Mouse (Mus musculus) forebrain, embryonic 16.5 days (tissue): ENCODE measurements around the gene Klf16. TPM values are rescaled to one million over a fixed set of nuclear protein-coding genes. Genes with fewer than 3 reads are reported as not detected.

Source experiments
- ATAC-seq: fragments of 200-750 bp; cut with Nextera tagmentation; 2 replicates; pipeline ENCODE4 v1.8.0; 2017; ENCODE audit warnings: mild to moderate bottlenecking, moderate library complexity
- H3K27ac ChIP-seq: fragments of 300-500 bp; sonication (generic); 2 replicates; pipeline ENCODE4 v1.5.1; 2014; ENCODE audit warnings: low read length, control low read depth
- H3K27me3 ChIP-seq: fragments of 300-500 bp; sonication (generic); replicated peaks from 2 replicates; pipeline ENCODE4 v1.6.1; 2014; ENCODE audit warnings: low read length; ENCODE audit not compliant: control insufficient read depth, insufficient read depth
- H3K36me3 ChIP-seq: fragments of 300-500 bp; sonication (generic); 2 replicates; pipeline ENCODE4 v1.6.1; 2014; ENCODE audit not compliant: control insufficient read depth, insufficient read depth
- H3K4me1 ChIP-seq: fragments of 300-500 bp; sonication (generic); replicated peaks from 2 replicates; pipeline ENCODE4 v1.6.1; 2014; ENCODE audit warnings: low read length; ENCODE audit not compliant: control insufficient read depth, insufficient read depth
- H3K4me2 ChIP-seq: fragments of 300-500 bp; sonication (generic); 2 replicates; pipeline ENCODE4 v1.6.1; 2014; ENCODE audit warnings: mild to moderate bottlenecking, low read length, control low read depth
- H3K4me3 ChIP-seq: fragments of 300-500 bp; sonication (generic); replicated peaks from 2 replicates; pipeline ENCODE4 v1.5.1; 2014; ENCODE audit warnings: mild to moderate bottlenecking, low read length, control low read depth
- H3K9ac ChIP-seq: fragments of 300-500 bp; sonication (generic); replicated peaks from 2 replicates; pipeline ENCODE4 v1.6.1; 2014; ENCODE audit warnings: low read depth, low read length, control low read depth
- H3K9me3 ChIP-seq: fragments of 300-500 bp; sonication (generic); 2 replicates; pipeline ENCODE4 v1.6.1; 2016; ENCODE audit warnings: low read length; ENCODE audit not compliant: control insufficient read depth
- WGBS: fragments of 180-500 bp; shearing (Covaris S2); extraction: QIAGEN DNeasy Blood & Tissue Kit; methylation state at CpG from one replicate; pipeline ENCODE4 v1.1.7; 2014; 5-methylcytosine and 5-hydroxymethylcytosine counted together
- polyA plus RNA-seq: library from polyadenylated mRNA; unstranded; fragments of >200 nt; fragmentation: Nextera tagmentation; extraction: Ambion mirVana; gene quantifications from 2 replicates; pipeline ENCODE4 v1.2.1, GENCODE M21; 2015

Klf16 gene
- polyA plus RNA-seq, 1 experiment from 2014 or later = 10.1 TPM

DNA sequence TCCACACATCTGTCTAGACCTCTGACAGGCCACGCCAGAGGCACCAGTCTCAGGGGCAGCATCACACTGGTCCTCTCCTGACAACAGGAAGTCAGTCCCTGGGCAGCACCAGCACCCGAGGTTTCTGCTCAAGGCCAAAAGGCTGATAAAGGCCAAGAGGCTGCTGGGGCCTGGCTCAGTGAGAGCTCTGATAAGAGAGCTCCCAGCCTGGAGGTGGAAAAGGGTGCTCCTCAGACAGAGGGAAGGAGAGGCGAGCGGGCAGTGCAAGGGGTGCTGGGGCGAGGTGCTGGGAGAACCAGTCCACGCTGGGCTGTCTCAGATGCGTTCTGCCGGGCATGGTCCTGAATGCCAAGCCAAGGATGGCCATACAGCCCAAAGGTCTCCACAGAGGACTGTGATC is 23.5 kb downstream of the Klf16 start:
- Histone ChIP-seq H3K4me2 (no peak overlapping the region), H3K9me3 (no peaks in the 10 kb centered on the region), H3K36me3 (no peaks in the 10 kb centered on the region; the same call in 1 of the 2 replicates), H3K4me3 (no peak overlapping the region), H3K4me1 (peaks cover 10% of the 10 kb centered on the region), H3K27me3 (no peaks in the 10 kb centered on the region), H3K9ac (no peak overlapping the region), H3K27ac (no peak overlapping the region)
- WGBS = 93% methylated on average over 8 of the region's 8 CpGs
- no peak for ATAC-seq

DNA sequence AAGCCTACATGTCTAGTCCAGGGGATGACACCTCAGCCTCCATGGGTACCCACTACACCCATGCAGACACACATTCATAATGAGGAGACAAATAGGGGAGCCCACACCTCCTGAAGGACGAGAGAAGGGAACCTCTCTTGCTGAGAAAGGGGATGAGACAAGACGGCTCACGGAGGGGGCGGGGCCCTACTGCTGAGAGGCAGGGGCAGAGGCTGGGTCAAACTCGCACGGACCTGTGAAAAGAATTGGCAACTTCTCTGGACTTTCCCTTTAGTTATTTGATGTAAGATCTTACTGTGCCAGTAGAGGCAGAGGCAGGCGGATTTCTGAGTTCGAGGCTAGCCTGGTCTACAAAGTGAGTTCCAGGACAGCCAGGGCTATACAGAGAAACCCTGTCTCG is 24.8 kb downstream of the Klf16 start:
- Histone ChIP-seq H3K4me3 (no peak overlapping the region), H3K4me1 (peaks cover under 1% of the 10 kb centered on the region), H3K27ac (no peak overlapping the region), H3K36me3 (peaks cover under 1% of the 10 kb centered on the region), H3K4me2 (no peak overlapping the region), H3K27me3 (no peaks in the 10 kb centered on the region), H3K9me3 (no peaks in the 10 kb centered on the region), H3K9ac (no peak overlapping the region)
- WGBS = 63% methylated on average over 9 of the region's 9 CpGs
- ATAC-seq = no peak

DNA sequence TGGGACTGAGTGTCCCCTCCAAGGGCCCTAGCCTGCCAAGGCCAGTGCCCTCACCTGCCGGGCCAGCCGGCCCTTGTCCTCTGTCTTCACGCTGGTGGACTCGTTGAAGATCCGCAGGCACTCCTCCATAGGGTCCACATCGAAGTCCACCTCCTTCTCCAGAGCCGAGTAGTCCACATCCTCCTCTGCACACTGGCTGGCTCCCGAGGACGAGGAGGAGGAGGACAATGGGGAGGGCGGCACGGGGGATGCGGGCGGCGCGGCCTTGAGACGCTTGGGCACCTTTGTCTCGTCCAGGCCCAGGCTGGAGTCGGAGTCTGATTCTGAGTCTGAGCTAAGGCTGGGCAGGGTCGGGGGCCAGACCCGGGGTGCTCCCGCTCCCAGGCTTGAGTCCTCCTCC is 27.8 kb downstream of the Klf16 start:
- 91% methylated on average over 21 of the region's 21 CpGs for WGBS
- Histone ChIP-seq H3K9ac (no peak overlapping the region), H3K4me3 (no peak overlapping the region), H3K4me2 (no peak overlapping the region), H3K36me3 (peaks cover 8% of the 10 kb centered on the region), H3K27me3 (no peaks in the 10 kb centered on the region), H3K9me3 (no peaks in the 10 kb centered on the region), H3K27ac (no peak overlapping the region), H3K4me1 (no peaks in the 10 kb centered on the region)
- no peak for ATAC-seq

DNA sequence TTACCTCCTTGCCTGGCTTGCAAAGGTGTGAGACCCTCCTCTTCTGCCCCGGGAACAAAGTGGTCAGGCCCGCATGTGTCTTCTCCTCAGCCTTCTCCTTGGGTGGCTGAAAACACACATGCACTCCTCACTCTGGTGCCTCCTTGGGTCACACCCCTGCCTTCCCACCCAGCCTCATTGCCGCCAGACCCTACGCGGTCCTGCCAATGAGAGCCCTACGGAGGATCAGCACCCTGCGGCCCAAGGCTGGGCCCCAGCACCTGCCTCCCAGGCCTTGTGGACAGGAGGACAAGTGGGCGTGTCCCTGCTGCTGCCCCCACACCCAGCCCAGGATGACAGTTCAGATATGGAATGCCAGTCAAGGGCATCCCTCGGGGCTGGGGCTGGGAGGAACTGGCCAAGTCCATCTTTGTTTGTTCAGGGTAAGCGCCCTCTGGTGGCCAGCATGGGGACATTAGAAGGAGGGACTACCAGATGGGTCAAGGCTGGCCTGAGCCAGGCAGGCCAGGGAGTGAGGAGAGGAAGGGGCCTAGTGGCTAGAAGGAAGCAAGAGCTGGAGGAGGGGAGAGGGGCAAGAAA is 28.6 kb downstream of the Klf16 start:
- Histone ChIP-seq H3K9ac (no peak overlapping the region), H3K4me1 (no peaks in the 10 kb centered on the region), H3K9me3 (no peaks in the 10 kb centered on the region), H3K27ac (no peak overlapping the region), H3K36me3 (peaks cover 11% of the 10 kb centered on the region), H3K27me3 (no peaks in the 10 kb centered on the region), H3K4me2 (no peak overlapping the region), H3K4me3 (no peak overlapping the region)
- ATAC-seq = peak; percentile 39
- WGBS = 75% methylated on average over 10 of the region's 10 CpGs

DNA sequence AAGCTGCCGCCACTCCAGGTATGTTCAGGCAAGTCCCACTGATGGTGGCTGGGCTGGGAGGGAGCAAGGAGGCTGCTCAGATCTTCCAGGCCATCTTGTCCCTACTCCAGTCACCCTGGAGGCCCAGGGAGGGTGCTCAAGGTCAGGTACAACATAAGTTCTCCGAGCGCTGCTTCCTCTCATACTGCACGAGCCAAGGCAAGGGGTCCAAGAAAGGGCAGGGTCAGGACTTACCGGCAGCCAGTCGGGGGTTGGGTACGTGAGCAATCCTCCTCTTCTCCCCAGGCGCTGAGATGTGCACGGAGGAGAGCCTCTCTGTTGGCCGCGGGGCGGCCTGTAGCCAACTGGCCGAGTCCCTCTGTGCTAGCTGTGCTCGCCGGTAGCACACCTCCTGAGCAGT is 29.6 kb downstream of the Klf16 start:
- H3K4me1 ChIP-seq = no peaks in the 10 kb centered on the region
- no peak overlapping the region for H3K4me3 ChIP-seq
- no peaks in the 10 kb centered on the region for H3K9me3 ChIP-seq
- ATAC-seq = no peak
- H3K4me2 ChIP-seq = no peak overlapping the region
- no peaks in the 10 kb centered on the region for H3K27me3 ChIP-seq
- WGBS = 94% methylated on average over 15 of the region's 15 CpGs
- peaks cover 18% of the 10 kb centered on the region for H3K36me3 ChIP-seq
- H3K27ac ChIP-seq = no peak overlapping the region
- H3K9ac ChIP-seq = no peak overlapping the region

DNA sequence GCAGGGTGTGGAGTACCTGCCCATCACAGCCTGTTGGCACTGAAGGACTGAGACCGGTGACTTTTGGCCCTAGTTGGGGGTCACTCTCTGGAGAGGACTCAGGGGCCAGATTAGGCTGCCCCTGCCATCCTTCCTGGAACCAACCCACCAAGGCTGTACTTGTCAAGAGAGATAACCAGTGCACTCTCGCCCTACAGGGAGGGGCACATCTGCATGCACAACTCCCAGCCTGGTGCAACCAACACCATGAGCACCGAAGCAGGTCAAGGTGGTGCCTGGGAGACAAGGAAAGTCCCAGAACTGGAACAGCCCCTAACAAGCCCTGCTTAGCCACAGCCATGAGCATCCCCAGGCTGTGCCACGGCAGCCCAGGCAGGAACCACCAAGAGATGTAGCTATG is 30.2 kb downstream of the Klf16 start:
- 94% methylated on average over 4 of the region's 4 CpGs for WGBS
- H3K27ac ChIP-seq = no peak overlapping the region
- ATAC-seq = no peak
- H3K9ac ChIP-seq = no peak overlapping the region
- H3K36me3 ChIP-seq = peaks cover 19% of the 10 kb centered on the region
- H3K4me1 ChIP-seq = no peaks in the 10 kb centered on the region
- no peak overlapping the region for H3K4me2 ChIP-seq
- no peaks in the 10 kb centered on the region for H3K27me3 ChIP-seq
- H3K4me3 ChIP-seq = no peak overlapping the region
- no peaks in the 10 kb centered on the region for H3K9me3 ChIP-seq

DNA sequence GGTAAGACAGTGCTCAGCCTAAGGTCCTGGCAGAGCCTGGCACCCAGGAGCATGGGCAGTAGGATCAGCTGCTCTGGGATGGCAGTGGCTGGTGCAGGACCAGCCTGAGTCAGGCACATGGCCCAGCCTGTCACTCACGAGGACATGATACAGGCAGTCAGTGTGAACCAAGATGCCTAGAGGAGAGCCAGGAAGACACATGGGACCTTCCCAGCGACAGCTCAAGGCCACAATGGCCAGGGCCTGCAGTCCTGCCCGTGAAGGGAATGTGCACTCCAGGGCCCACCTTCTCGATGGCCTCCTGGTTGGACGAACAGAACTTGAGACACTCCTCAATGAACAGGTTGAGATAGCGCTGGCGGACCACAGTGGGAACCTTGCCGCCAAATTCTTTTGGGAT is 31.5 kb downstream of the Klf16 start:
- Histone ChIP-seq H3K9ac (no peak overlapping the region), H3K36me3 (peaks cover 19% of the 10 kb centered on the region), H3K9me3 (no peaks in the 10 kb centered on the region), H3K27ac (no peak overlapping the region), H3K4me1 (no peaks in the 10 kb centered on the region), H3K4me2 (no peak overlapping the region), H3K27me3 (no peaks in the 10 kb centered on the region), H3K4me3 (no peak overlapping the region)
- 94% methylated on average over 8 of the region's 8 CpGs for WGBS
- no peak for ATAC-seq

DNA sequence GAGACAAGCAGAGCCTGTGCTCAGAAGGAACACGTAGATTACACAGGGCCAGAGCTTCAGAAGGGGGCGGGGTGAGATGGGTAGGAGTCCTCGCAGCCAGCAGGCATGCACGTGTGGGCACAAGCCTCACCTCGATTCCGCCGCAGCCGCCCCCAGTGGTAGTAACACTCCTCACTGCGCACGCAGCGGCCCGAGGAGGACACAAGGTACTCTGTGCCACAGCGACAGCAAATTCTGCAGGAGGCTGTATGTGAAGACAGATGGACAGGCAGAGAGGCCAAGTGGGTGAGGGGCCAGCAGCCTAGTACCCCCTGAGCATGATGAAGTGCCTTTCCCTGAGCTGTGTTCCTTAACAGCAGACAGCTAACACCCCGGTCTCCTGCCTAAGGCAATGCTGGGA is 33.2 kb downstream of the Klf16 start:
- Histone ChIP-seq H3K36me3 (peaks cover 19% of the 10 kb centered on the region), H3K4me3 (no peak overlapping the region), H3K27ac (no peak overlapping the region), H3K9ac (no peak overlapping the region), H3K4me1 (no peaks in the 10 kb centered on the region), H3K4me2 (no peak overlapping the region), H3K27me3 (no peaks in the 10 kb centered on the region; the same call in 1 of the 2 replicates), H3K9me3 (no peaks in the 10 kb centered on the region)
- WGBS = 97% methylated on average over 14 of the region's 14 CpGs
- no peak for ATAC-seq

DNA sequence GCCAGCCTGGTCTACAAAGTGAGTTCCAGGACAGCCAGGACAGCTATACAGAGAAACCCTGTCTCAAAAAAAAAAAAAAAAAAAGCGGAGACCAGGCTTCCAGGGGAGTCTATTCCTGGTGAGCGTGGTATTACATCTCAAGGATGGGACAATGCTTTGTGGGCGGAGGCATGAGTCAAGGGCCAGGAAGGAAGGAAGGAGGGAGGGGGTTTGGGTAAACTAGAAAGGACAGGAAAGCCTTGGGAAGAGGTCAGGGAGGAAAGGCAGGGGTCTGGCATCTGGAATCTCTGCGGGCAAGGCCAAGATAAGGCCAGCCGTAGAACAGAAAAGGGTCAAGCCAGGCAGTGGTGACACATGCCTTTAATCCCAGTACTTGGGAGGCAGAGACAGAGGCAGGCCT is 37.6 kb downstream of the Klf16 start:
- H3K27me3 ChIP-seq = peaks cover 10% of the 10 kb centered on the region
- ATAC-seq = no peak
- 50% methylated on average over 5 of the region's 5 CpGs for WGBS
- H3K4me3 ChIP-seq = no peak overlapping the region
- H3K36me3 ChIP-seq = peaks cover 11% of the 10 kb centered on the region; the same call in 1 of the 2 replicates
- no peaks in the 10 kb centered on the region for H3K9me3 ChIP-seq
- H3K27ac ChIP-seq = no peak overlapping the region
- H3K4me1 ChIP-seq = no peaks in the 10 kb centered on the region; the same call in 1 of the 2 replicates
- no peak overlapping the region for H3K4me2 ChIP-seq
- no peak overlapping the region for H3K9ac ChIP-seq
